Mouse (Mus musculus) frontal cortex, adult 2 months (tissue): ENCODE measurements at regions not wholly inside any gene's neighbourhood (a gene's known extent, or its start where the extent isn't known, plus 50 kb on each side); places are given as distances from the start of the nearest gene placed in this dataset.
"Not testable (repeated sequence)": the region's sequence is repeated elsewhere in the genome, so short reads cannot be mapped to it uniquely, and the experiment has no call there.

Experiments
- DNase-seq, 2 experiments: peaks; one replicate each; pipeline ENCODE4 v3.0.0; 2022; ENCODE audit warnings: low spot score in 1 of 2; ENCODE audit errors: extremely low spot score in 1 of 2

DNA sequence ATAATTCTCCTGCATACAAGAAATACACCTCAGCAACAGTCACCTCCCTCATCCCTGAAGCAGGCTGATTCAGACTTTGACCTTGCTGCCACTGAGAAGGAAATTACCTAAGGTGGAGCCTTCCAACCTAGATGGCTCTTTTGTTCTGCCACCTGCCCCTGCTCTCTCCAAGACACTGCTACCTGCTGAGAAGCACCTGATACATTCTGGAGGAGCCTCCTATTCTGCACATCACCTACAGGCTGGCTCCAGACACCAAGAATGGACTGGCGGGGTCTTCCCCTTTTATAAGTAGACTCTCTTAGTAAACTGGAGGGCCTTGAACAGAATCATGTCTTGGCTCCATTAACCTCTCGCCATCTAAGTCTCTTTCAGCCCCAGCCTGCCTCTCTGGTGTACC, 1149.5 kb upstream of the 2610301B20Rik start:
- DNase-seq = not testable (repeated sequence)

DNA sequence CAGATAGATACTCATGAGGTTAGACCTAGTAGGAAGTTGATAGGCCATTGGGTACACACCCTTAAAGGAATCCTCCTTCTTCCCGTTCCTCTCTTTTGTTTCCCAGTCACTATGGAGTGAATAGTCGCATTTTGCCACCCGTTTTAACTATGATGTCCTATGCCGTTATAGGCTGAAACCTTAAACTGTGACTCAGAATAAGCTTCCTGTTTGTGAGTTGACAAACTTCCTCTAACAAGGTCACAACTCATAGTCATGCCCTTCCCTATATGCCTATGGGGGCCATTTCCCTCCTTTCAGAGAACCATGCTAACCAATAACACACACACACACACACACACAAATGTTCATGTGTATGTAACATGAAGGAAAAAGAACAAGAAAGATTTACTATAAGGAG, 1136.6 kb upstream of the 2610301B20Rik start:
- no peak for DNase-seq

- no peak for DNase-seq
These were observed 1126.8 kb upstream of the 2610301B20Rik start for GRCm38 (mm10) chr4:9747411-9747938.

DNA sequence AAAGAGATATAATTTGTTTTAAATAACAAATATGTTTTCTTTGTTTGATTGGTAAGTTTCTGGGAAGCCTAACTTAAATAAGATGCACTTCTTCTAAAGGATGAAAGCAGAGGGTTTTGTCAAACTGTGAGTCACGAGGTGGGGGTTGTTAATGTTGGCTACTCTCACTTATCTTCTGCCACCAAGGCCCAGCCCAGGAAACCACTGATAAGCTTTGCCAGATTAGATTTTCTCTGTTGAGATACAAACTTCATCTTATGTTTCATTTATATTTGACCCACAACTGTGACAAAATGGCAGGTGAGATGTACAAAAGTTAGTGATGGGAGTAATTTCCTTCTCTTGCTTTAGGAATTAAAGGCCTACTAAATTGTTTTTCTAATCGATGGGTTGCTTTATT, 1126.2 kb upstream of the 2610301B20Rik start:
- DNase-seq = no peak

GRCm38 (mm10) chr4:9749877-9750276, 1124.4 kb upstream of the 2610301B20Rik start:
- DNase-seq = no peak

- DNase-seq = no peak
These were observed 1123.9 kb upstream of the 2610301B20Rik start for GRCm38 (mm10) chr4:9750404-9750803.

- DNase-seq = no peak
These were observed 1111.0 kb upstream of the 2610301B20Rik start for GRCm38 (mm10) chr4:9763321-9763720.

DNA sequence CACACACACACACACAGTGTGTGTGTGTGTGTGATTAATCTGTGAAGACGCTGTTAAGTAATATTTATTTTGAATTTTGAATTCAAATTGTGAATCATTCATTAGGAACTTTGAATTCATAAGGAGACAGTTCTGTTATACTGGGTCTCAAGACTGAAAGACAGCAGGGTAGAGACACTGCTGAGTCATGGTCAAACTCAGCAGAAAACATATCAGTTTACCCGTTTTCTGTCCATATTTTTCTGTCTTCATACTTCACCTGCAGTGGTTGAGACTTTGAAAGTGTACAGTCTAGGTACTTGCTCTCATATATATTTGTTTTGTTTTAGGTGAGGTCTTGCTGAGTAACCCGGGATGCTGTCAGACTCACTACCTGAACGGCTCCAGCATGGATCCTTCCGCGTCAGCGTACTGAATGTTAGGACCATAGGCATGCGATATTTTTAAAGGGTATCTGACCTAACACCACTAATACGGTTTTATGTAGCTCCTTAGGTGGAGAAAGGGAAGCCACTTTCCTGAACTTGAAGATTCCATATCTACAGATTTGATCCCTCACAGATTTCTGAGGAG, 1104.6 kb upstream of the 2610301B20Rik start:
- DNase-seq = no peak

DNA sequence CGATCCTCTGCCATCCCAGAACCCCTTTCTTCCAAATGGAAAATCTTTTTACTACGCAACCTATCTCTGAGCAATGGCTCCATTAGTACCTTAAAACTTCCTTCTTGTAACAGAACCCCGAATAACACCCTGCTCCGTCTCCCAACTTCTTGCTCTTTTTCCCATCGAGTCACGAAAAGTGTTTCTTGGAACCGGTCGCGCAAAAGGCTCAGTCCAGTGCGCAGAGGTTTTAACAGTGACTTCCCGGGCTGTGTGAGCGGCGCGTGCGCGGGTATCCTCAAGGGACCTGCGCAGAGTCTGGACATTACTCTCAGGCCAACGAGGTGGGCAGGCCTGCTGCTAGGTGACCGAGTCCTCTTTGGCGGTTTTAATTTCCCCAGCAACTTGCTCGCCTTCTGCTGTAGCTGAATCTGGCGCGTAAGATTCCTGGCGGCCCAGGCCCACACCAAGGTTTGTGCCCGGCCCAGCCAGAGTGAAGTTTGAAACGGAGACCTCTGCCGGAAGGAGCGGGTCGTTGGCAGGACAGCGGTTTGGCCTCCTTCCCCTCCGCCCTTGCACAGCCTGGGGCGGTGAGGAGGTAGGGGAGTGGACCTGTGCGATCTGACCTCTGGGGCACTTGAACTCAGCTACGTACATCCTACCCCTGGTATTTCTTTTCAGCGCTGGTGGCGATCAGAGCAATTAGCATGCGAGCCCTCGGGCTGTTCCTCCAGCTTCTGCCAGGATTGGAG, 1103.8 kb upstream of the 2610301B20Rik start:
- DNase-seq = peak in 1 of 2 experiments; percentile 26

DNA sequence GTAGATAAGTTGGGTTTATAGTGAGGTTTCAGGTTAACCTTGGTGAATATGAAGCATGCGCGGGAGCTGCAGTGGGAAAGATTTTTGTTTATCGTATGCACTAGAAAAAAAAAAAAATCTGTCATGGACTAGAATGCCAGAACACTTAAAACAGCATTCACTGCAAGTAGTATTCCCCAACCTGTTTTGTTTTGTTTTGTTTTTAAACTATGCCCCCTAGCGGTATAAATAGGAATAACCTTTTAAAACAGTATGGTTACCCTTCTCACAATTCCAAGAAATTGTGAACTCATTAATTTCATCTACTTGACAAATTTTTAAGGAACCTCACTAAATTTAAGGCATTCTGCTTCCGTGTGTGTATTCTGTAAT, 1103.2 kb upstream of the 2610301B20Rik start:
- peak in 1 of 2 experiments; percentile 66 for DNase-seq

GRCm38 (mm10) chr4:9778391-9778790, 1095.9 kb upstream of the 2610301B20Rik start:
- DNase-seq = no peak

GRCm38 (mm10) chr4:9779594-9779993, 1094.7 kb upstream of the 2610301B20Rik start:
- DNase-seq = no peak

- DNase-seq = peak; percentile 8 to 84
These were observed 1094.1 kb upstream of the 2610301B20Rik start for GRCm38 (mm10) chr4:9780179-9780578.

DNA sequence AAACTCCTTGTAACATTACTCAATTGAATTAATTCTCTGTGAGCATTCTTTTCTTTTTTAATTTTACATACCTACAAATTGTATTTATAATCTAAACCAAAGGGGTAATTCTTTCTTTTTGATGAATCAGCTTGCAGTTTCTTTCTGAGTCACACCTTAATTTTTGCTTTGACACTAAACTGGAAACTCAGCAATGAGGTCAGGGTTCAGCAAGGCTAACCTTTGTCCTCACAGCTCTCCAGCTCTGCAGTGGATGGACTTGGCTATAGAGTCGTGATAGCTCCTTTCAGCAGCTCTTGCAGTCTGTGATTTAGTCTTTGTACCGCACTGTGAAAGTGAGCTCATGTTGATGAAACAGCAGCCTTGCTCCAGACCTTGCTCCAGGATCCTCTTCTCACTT, 1093.0 kb upstream of the 2610301B20Rik start:
- DNase-seq = no peak

DNA sequence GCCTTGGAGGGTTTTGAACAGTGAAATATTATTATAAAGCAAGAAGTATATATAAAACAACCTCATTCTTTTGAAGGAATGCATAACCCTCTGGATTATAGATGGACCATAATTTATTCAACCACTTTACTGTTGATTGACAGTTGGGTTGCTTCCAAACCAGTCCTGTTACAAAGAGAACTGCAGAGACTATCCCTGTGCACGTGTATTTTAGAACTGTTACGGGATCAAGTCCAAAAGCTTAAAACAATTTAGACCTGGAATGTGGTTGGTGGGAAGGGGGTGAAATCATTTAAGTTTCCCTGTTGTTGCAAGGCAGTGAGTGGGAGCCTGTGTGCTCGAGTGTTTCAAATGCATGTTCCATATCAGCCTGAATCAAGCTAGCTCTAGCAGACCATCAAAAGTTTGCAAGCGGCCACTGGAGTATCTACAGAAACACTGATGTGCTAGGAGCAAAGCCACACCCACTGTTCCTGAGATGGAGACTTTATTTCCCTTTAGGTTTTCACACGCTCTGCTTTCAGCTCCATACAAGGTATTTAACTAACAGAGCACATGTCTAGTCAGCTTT, 1086.4 kb upstream of the 2610301B20Rik start:
- DNase-seq = no peak

DNA sequence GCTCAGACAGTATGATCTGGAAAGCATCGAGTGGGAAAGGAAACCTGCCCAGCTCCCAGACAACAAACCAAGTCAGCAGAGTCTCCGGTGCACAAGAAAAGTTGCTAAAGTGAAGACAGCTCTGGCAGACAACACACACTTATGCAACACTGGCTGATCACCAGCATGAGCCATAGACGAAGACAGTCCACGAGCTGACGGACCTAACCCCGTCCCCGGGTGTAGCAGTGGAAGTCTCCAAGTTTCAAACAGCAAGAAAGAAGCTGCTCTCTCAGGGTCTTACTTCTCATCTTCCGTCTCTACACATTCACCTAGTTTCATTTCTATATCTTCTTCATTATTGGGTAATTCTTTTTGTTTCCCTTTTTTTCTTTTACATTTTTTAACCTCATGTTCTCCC, 1083.8 kb upstream of the 2610301B20Rik start:
- DNase-seq = no peak
